Comparison of ENCODE assay signal across 9 mouse cellular contexts in the genomic region with DNA sequence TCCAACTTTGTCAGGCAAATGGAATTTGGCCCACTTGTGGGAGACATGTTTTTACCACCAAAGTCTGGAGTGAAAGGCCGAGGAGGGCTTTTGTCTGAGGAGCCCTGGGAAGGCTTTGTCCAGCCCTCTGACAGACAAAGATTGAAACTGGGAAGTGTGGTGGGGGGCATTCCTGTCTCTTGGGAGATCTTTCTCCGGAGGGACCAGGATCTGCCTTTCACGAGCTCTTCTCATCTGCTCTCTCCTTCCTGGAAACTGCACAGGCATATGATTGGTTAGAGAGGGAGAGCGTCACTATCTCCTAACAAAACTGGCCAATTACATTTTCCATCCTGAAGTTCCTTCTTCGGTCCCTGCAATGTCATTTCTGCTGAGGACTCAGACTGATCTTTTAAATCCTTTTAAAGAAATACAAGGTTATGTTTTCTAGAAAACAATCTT. TPM values are rescaled to one million over a fixed set of nuclear protein-coding genes. Genes with fewer than 3 reads are reported as not detected.
DNase-seq lines count a peak whose midpoint lies in the region; ATAC-seq and TF ChIP-seq lines count a peak whose summit lies in the region.
"Had no signal": no experiment of that assay in that cellular context is flagged by ENCODE, and none has a peak within 500 bp of the region (broad histone marks: within the 10 kb centered on the region; RNA-seq: fewer than 3 reads in every experiment).

No protein-coding gene starts in this region.

- no peak for DNase-seq in intestine, embryonic 14.5 days (ENCODE audit: low spot score)
- DNase-seq in c-Kit-positive CD71-positive TER-119-positive erythroid progenitor cells, embryonic 14.5 days (ENCODE audit: low spot score), result peak; percentile 29
- no peak for DNase-seq in kidney, adult 11 months
- DNase-seq in adrenal gland, postnatal 36 days, result no peak
- no peak for DNase-seq in gastrocnemius, adult 18-20 months (ENCODE audit: low spot score)

- H3K27me3 ChIP-seq in intestine, embryonic 14.5 days (replicated peaks; ENCODE audit: control insufficient read depth, insufficient read depth, low read length), result no peaks in the 10 kb centered on the region
- no peaks in the 10 kb centered on the region for H3K27me3 ChIP-seq in intestine, postnatal 0 days (replicated peaks; ENCODE audit: control insufficient read depth, insufficient read depth, low read length)
- no peaks in the 10 kb centered on the region for H3K27me3 ChIP-seq in heart, embryonic 16.5 days (ENCODE audit: control insufficient read depth, insufficient read depth, low read length)
- H3K27me3 ChIP-seq in midbrain, embryonic 16.5 days (ENCODE audit: control insufficient read depth, insufficient read depth, low read depth, low read length), result no peaks in the 10 kb centered on the region
- H3K27me3 ChIP-seq: kidney, embryonic 15.5 days had no signal

- H3K4me3 ChIP-seq in intestine, embryonic 14.5 days (ENCODE audit: low read depth, low read length), result no peak overlapping the region
- H3K4me3 ChIP-seq in intestine, postnatal 0 days (ENCODE audit: low read depth, low read length), result no peak overlapping the region
- H3K4me3 ChIP-seq in heart, embryonic 16.5 days (ENCODE audit: low read length), result peak overlapping the region; percentile 17; the same call in 1 of the 2 replicates
- no peak overlapping the region for H3K4me3 ChIP-seq in midbrain, embryonic 16.5 days (ENCODE audit: low read depth, low read length)
- H3K4me3 ChIP-seq: kidney, embryonic 15.5 days had no signal

- 47% methylated on average over 5 of the region's 5 CpGs for WGBS in intestine, embryonic 14.5 days
- 57% methylated on average over 5 of the region's 5 CpGs for WGBS in intestine, postnatal 0 days
- WGBS in heart, embryonic 16.5 days, result 43% methylated on average over 5 of the region's 5 CpGs
- 5% methylated on average over 5 of the region's 5 CpGs for WGBS in midbrain, embryonic 16.5 days

- peaks cover 9% of the 10 kb centered on the region for H3K4me1 ChIP-seq in intestine, embryonic 14.5 days (replicated peaks; ENCODE audit: control insufficient read depth, insufficient read depth, low read length)
- no peaks in the 10 kb centered on the region for H3K4me1 ChIP-seq in intestine, postnatal 0 days (replicated peaks; ENCODE audit: control insufficient read depth, insufficient read depth, low read length)
- H3K4me1 ChIP-seq in heart, embryonic 16.5 days (ENCODE audit: control insufficient read depth, insufficient read depth, low read length), result no peaks in the 10 kb centered on the region
- H3K4me1 ChIP-seq in midbrain, embryonic 16.5 days (ENCODE audit: control insufficient read depth, insufficient read depth, low read length), result peaks cover 72% of the 10 kb centered on the region

- no peaks in the 10 kb centered on the region for H3K36me3 ChIP-seq in intestine, embryonic 14.5 days (ENCODE audit: control insufficient read depth, insufficient read depth, low read length)
- no peaks in the 10 kb centered on the region for H3K36me3 ChIP-seq in intestine, postnatal 0 days (ENCODE audit: control insufficient read depth, insufficient read depth)
- no peaks in the 10 kb centered on the region for H3K36me3 ChIP-seq in heart, embryonic 16.5 days (ENCODE audit: control insufficient read depth, insufficient read depth)
- H3K36me3 ChIP-seq in midbrain, embryonic 16.5 days (ENCODE audit: control insufficient read depth, insufficient read depth, low read length), result no peaks in the 10 kb centered on the region
- H3K36me3 ChIP-seq: kidney, embryonic 15.5 days had no signal

- no peak overlapping the region for H3K9ac ChIP-seq in intestine, embryonic 14.5 days (ENCODE audit: low read length)
- H3K9ac ChIP-seq in intestine, postnatal 0 days (ENCODE audit: low read depth, low read length), result no peak overlapping the region
- no peak overlapping the region for H3K9ac ChIP-seq in heart, embryonic 16.5 days (ENCODE audit: low read length)
- H3K9ac ChIP-seq in midbrain, embryonic 16.5 days (ENCODE audit: low read depth, low read length), result no peak overlapping the region
- H3K9ac ChIP-seq: kidney, embryonic 15.5 days had no signal

- no peaks in the 10 kb centered on the region for H3K9me3 ChIP-seq in intestine, embryonic 14.5 days (ENCODE audit: control insufficient read depth, low read length)
- no peaks in the 10 kb centered on the region for H3K9me3 ChIP-seq in intestine, postnatal 0 days (ENCODE audit: control insufficient read depth)
- H3K9me3 ChIP-seq in heart, embryonic 16.5 days (replicated peaks; ENCODE audit: control insufficient read depth, low read length), result no peaks in the 10 kb centered on the region
- H3K9me3 ChIP-seq in midbrain, embryonic 16.5 days (replicated peaks; ENCODE audit: control insufficient read depth, low read length, poor library complexity, severe bottlenecking), result no peaks in the 10 kb centered on the region
- H3K9me3 ChIP-seq: kidney, embryonic 15.5 days had no signal

- peak; percentile 55; the same call in 1 of the 2 replicates for ATAC-seq in intestine, embryonic 14.5 days (replicated peaks; ENCODE audit: low FRiP score, low TSS enrichment, low read depth)
- no peak for ATAC-seq in intestine, postnatal 0 days
- ATAC-seq in heart, embryonic 16.5 days (replicated peaks; ENCODE audit: extremely low read depth, insufficient read depth, low FRiP score), result no peak; the same call in 1 of the 2 replicates
- ATAC-seq in midbrain, embryonic 16.5 days, result peak; percentile 75

- H3K27ac ChIP-seq in intestine, embryonic 14.5 days (ENCODE audit: low read depth), result no peak overlapping the region
- no peak overlapping the region for H3K27ac ChIP-seq in intestine, postnatal 0 days (ENCODE audit: low read depth, low read length)
- no peak overlapping the region for H3K27ac ChIP-seq in heart, embryonic 16.5 days (ENCODE audit: low read length)
- H3K27ac ChIP-seq in midbrain, embryonic 16.5 days (ENCODE audit: low read length), result peak overlapping the region; percentile 75
- H3K27ac ChIP-seq: kidney, embryonic 15.5 days had no signal

- no peak overlapping the region; the same call in 1 of the 2 replicates for H3K4me2 ChIP-seq in intestine, embryonic 14.5 days (ENCODE audit: low read length)
- H3K4me2 ChIP-seq in intestine, postnatal 0 days (replicated peaks; ENCODE audit: low read depth), result no peak overlapping the region
- H3K4me2 ChIP-seq in heart, embryonic 16.5 days (ENCODE audit: low read depth, low read length), result peak overlapping the region; percentile 46
- peak overlapping the region; percentile 45 for H3K4me2 ChIP-seq in midbrain, embryonic 16.5 days (ENCODE audit: low read length)
- H3K4me2 ChIP-seq: kidney, embryonic 15.5 days had no signal

- no peak for TF ChIP-seq CTCF in intestine, postnatal 0 days (IDR thresholded peaks at IDR 0.05; ENCODE audit: low read depth)

RNA-seq across cellular contexts. Expression of gene Srgap3, which starts 17.0 kb away (rescaled TPM):
- polyA plus RNA-seq in intestine, embryonic 14.5 days (2014; fragmentation: Nextera tagmentation; extraction: Ambion mirVana), result 5.5 and 6.8 TPM in 2 replicates
- polyA plus RNA-seq in intestine, postnatal 0 days (2015; fragmentation: Nextera tagmentation; extraction: Ambion mirVana), result 0.50 and 0.58 TPM in 2 replicates
- polyA plus RNA-seq in heart, embryonic 16.5 days (2015; fragmentation: Nextera tagmentation; extraction: Ambion mirVana), result 1.0 and 1.1 TPM in 2 replicates
- 37.4 and 38.6 TPM in 2 replicates for polyA plus RNA-seq in midbrain, embryonic 16.5 days (2015; fragmentation: Nextera tagmentation; extraction: Ambion mirVana)
- total RNA-seq in adrenal gland, postnatal 36 days (2021), result 10 to 100 TPM; 17.1 to 26.3 TPM
- total RNA-seq in gastrocnemius, adult 18-20 months (2021), result 1 to 10 TPM in 1 of 2 experiments, under 1 TPM in 1; 0.71 to 1.1 TPM

Comparison
In these comparisons a context has a peak if more than half of its experiments do, and no peak if none do; other contexts are left out.
1. ATAC-seq: peak in intestine, embryonic 14.5 days (single experiment) and midbrain, embryonic 16.5 days (single experiment); none in intestine, postnatal 0 days (single experiment) and heart, embryonic 16.5 days (single experiment).
2. H3K4me2 ChIP-seq: peak in heart, embryonic 16.5 days (single experiment) and midbrain, embryonic 16.5 days (single experiment); none in intestine, embryonic 14.5 days (single experiment) and intestine, postnatal 0 days (single experiment).